Mouse (Mus musculus) Patski (cell line): Measurements from ENCODE around the gene Rb1. TPM values are rescaled to one million over a fixed set of nuclear protein-coding genes. Genes with fewer than 3 reads are reported as not detected.

Experiments
- ATAC-seq: fragments of 100-300 bp; one replicate; pipeline ENCODE4 v1.8.0; 2021
- CTCF ChIA-PET: fragments of 350-600 bp; sonication (Branson Sonifier 250); formaldehyde crosslinking; loops from one replicate; lab custom pipeline; 2022; ENCODE audit warnings: inconsistent platforms; lab: Charles Lee
- POLR2A ChIA-PET: fragments of 350-600 bp; sonication (Branson Sonifier 250); formaldehyde crosslinking; loops from one replicate; lab custom pipeline; 2022; ENCODE audit warnings: antibody characterized with exemption, inconsistent platforms; lab: Charles Lee
- DNase-seq: peaks from one replicate; pipeline ENCODE4 v3.0.0-alpha.2; 2011; ENCODE audit warnings: low read depth, low spot score
- H3K27me3 ChIP-seq: fragments of 371-371 bp; one replicate; pipeline ENCODE4 v1.5.1; 2021
- CTCF ChIP-seq: fragments of 100-300 bp; IDR thresholded peaks from one replicate; pipeline ENCODE4 v1.5.1; 2021
- in situ Hi-C: fragments of 300-500 bp; cut with MboI; formaldehyde crosslinking; loops from 3 replicates; pipeline ENCODE4 v1.11.1; 2018; ENCODE audit warnings: low pct_unique_long_range_greater_than_20kb, mixed read lengths
- polyA plus RNA-seq: library from polyadenylated mRNA; unstranded; gene quantifications from one replicate; pipeline ENCODE4 v1.2.3, GENCODE M21; 2021

Rb1 gene
- polyA plus RNA-seq, 1 experiment from 2014 or later: 30.0 TPM

GRCm38 (mm10) chr14:73222316-73222970, 103.2 kb downstream of the Rb1 start:
- DNase-seq: no peak
- CTCF ChIA-PET: no interaction called here
- TF ChIP-seq CTCF: no peak
- in situ Hi-C loops: no loop called here
- POLR2A ChIA-PET: no interaction called here
- no peak for ATAC-seq
- no peaks in the 10 kb centered on the region for H3K27me3 ChIP-seq

GRCm38 (mm10) chr14:73217062-73217461, 108.6 kb downstream of the Rb1 start:
- H3K27me3 ChIP-seq: no peaks in the 10 kb centered on the region
- TF ChIP-seq CTCF: no peak
- DNase-seq (no peak), ATAC-seq (no peak)
- in situ Hi-C loops: no loop called here
- ChIA-PET CTCF (interaction anchor here (1.5 kb wide), 1 partner anchor 41 kb away, joined by 3 read pairs; no protein-coding TSS in a partner anchor), POLR2A (interaction anchor here (0.6 kb wide), 1 partner anchor 184 kb away, joined by 3 read pairs; no protein-coding TSS in a partner anchor)

GRCm38 (mm10) chr14:73211477-73211876, 114.1 kb downstream of the Rb1 start:
- ChIA-PET POLR2A (no interaction called here), CTCF (interaction anchor here (0.9 to 2.1 kb wide), 7 partner anchors 9 to 105 kb away, joined by 3 to 7 read pairs (median 5); no protein-coding TSS in a partner anchor)
- in situ Hi-C loops: no loop called here
- ATAC-seq: no peak
- no peak for TF ChIP-seq CTCF
- H3K27me3 ChIP-seq: no peaks in the 10 kb centered on the region
- DNase-seq: no peak

- in situ Hi-C loops: no loop called here
- TF ChIP-seq CTCF: no peak
- DNase-seq (no peak), ATAC-seq (no peak)
- ChIA-PET CTCF (no interaction called here), POLR2A (no interaction called here)
- H3K27me3 ChIP-seq: no peaks in the 10 kb centered on the region
Measured at GRCm38 (mm10) chr14:73210196-73210595, 115.4 kb downstream of the Rb1 start.

GRCm38 (mm10) chr14:73209262-73209661, 116.4 kb downstream of the Rb1 start:
- POLR2A ChIA-PET: interaction anchor here (0.7 kb wide), 1 partner anchor 1701 kb away, joined by 4 read pairs; no protein-coding TSS in a partner anchor
- no peaks in the 10 kb centered on the region for H3K27me3 ChIP-seq
- TF ChIP-seq CTCF: no peak
- DNase-seq: no peak
- ATAC-seq: no peak
- CTCF ChIA-PET: no interaction called here
- in situ Hi-C loops: no loop called here

GRCm38 (mm10) chr14:73204016-73204415, 121.6 kb downstream of the Rb1 start:
- no peaks in the 10 kb centered on the region for H3K27me3 ChIP-seq
- ChIA-PET CTCF (interaction anchor here (2.8 kb wide), 1 partner anchor 14 kb away, joined by 6 read pairs; no protein-coding TSS in a partner anchor), POLR2A (no interaction called here)
- DNase-seq (no peak), ATAC-seq (no peak)
- in situ Hi-C loops: no loop called here
- no peak for TF ChIP-seq CTCF

- no peak for ATAC-seq
- CTCF ChIA-PET: no interaction called here
- no peaks in the 10 kb centered on the region for H3K27me3 ChIP-seq
- in situ Hi-C loops: no loop called here
- no peak for DNase-seq
- no peak for TF ChIP-seq CTCF
- POLR2A ChIA-PET: no interaction called here
Measured at GRCm38 (mm10) chr14:73201447-73201846, 124.2 kb downstream of the Rb1 start.

- in situ Hi-C loops: no loop called here
- ChIA-PET POLR2A (no interaction called here), CTCF (interaction anchor here (1.3 to 2.2 kb wide), 2 partner anchors 12 kb away, joined by 3 to 7 read pairs; no protein-coding TSS in a partner anchor)
- no peak for DNase-seq
- ATAC-seq: no peak
- H3K27me3 ChIP-seq: no peaks in the 10 kb centered on the region
- TF ChIP-seq CTCF: no peak
Measured at GRCm38 (mm10) chr14:73199058-73199457, 126.6 kb downstream of the Rb1 start.

GRCm38 (mm10) chr14:73186875-73187274, 138.7 kb downstream of the Rb1 start:
- no peaks in the 10 kb centered on the region for H3K27me3 ChIP-seq
- no peak for TF ChIP-seq CTCF
- ChIA-PET POLR2A (no interaction called here), CTCF (interaction anchor here (1.1 to 1.5 kb wide), 2 partner anchors 10 to 12 kb away, joined by 3 to 5 read pairs; no protein-coding TSS in a partner anchor)
- DNase-seq: no peak
- in situ Hi-C loops: no loop called here
- ATAC-seq: no peak

GRCm38 (mm10) chr14:73181144-73181543, 144.5 kb downstream of the Rb1 start:
- TF ChIP-seq CTCF: no peak
- no peaks in the 10 kb centered on the region for H3K27me3 ChIP-seq
- ATAC-seq (no peak), DNase-seq (no peak)
- in situ Hi-C loops: no loop called here
- CTCF ChIA-PET: interaction anchor here (1.4 kb wide), 1 partner anchor 14 kb away, joined by 4 read pairs; no protein-coding TSS in a partner anchor
- POLR2A ChIA-PET: no interaction called here

GRCm38 (mm10) chr14:73180671-73181070, 145.0 kb downstream of the Rb1 start:
- POLR2A ChIA-PET: no interaction called here
- CTCF ChIA-PET: interaction anchor here (1.4 kb wide), 1 partner anchor 15 kb away, joined by 4 read pairs; no protein-coding TSS in a partner anchor
- TF ChIP-seq CTCF: no peak
- no peaks in the 10 kb centered on the region for H3K27me3 ChIP-seq
- DNase-seq (peak; percentile 7), ATAC-seq (peak; percentile 82)
- in situ Hi-C loops: no loop called here
